Mouse (Mus musculus) liver, embryonic 14.5 days (tissue): ENCODE measurements at regions not wholly inside any gene's neighbourhood (a gene's known extent, or its start where the extent isn't known, plus 50 kb on each side); places are given as distances from the start of the nearest gene placed in this dataset.

Experiments used
- ATAC-seq: fragments of 200-750 bp; cut with Nextera tagmentation; 2 replicates; pipeline ENCODE4 v1.8.0; 2017; ENCODE audit warnings: moderate number of reproducible peaks, mild to moderate bottlenecking, moderate library complexity; ENCODE audit not compliant: insufficient read depth
- DNase-seq, 3 experiments: peaks; one replicate each; pipeline ENCODE4 v3.0.0-alpha.2; 2012 to 2013; ENCODE audit warnings: low read depth in 3 of 3, low spot score in 3 of 3
- H3K27ac ChIP-seq: fragments of 300-500 bp; sonication (generic); 2 replicates; pipeline ENCODE4 v1.5.1; 2014; ENCODE audit warnings: moderate library complexity, mild to moderate bottlenecking, control low read depth, inconsistent platforms
- H3K27me3 ChIP-seq: fragments of 300-500 bp; sonication (generic); 2 replicates; pipeline ENCODE4 v1.6.1; 2014; ENCODE audit warnings: mild to moderate bottlenecking, low read length, moderate library complexity; ENCODE audit not compliant: control insufficient read depth, insufficient read depth
- H3K36me3 ChIP-seq: fragments of 300-500 bp; sonication (generic); replicated peaks from 2 replicates; pipeline ENCODE4 v1.6.1; 2014; ENCODE audit warnings: low read depth; ENCODE audit not compliant: control insufficient read depth, insufficient read depth
- H3K4me1 ChIP-seq, 2 experiments: fragments of 200-500 bp in 1 of 2; fragments of 300-500 bp in 1 of 2; sonication (generic) in 1 of 2; replicated peaks; 2 replicates each; pipeline ENCODE4 v1.6.1; 2012 to 2014; ENCODE audit warnings: antibody characterized with exemption in 1 of 2, inconsistent platforms in 1 of 2, low read length in 1 of 2; ENCODE audit not compliant: control insufficient read depth in 2 of 2, insufficient read depth in 2 of 2
- H3K4me2 ChIP-seq: fragments of 300-500 bp; sonication (generic); 2 replicates; pipeline ENCODE4 v1.6.1; 2014; ENCODE audit warnings: low read depth, mild to moderate bottlenecking, control low read depth, moderate library complexity
- H3K4me3 ChIP-seq, 2 experiments: fragments of 200-500 bp in 1 of 2; fragments of 300-500 bp in 1 of 2; sonication (generic) in 1 of 2; 2 replicates each; pipeline ENCODE4 v1.5.1; 2012 to 2014; ENCODE audit warnings: low read depth in 2 of 2, low read length in 2 of 2, mild to moderate bottlenecking in 2 of 2, control low read depth in 1 of 2, inconsistent platforms in 1 of 2, moderate library complexity in 1 of 2; ENCODE audit not compliant: insufficient read depth in 1 of 2
- H3K9ac ChIP-seq: fragments of 300-500 bp; sonication (generic); replicated peaks from 2 replicates; pipeline ENCODE4 v1.6.1; 2014; ENCODE audit warnings: mild to moderate bottlenecking, control low read depth, moderate library complexity
- H3K9me3 ChIP-seq: fragments of 300-500 bp; sonication (generic); 2 replicates; pipeline ENCODE4 v1.6.1; 2016; ENCODE audit warnings: low read length, mixed read lengths; ENCODE audit not compliant: control insufficient read depth
- CTCF ChIP-seq: IDR thresholded peaks from 2 replicates; pipeline ENCODE4 v1.5.1; 2016; ENCODE audit warnings: antibody characterized with exemption, low read depth, control low read depth
- EP300 ChIP-seq: IDR thresholded peaks from 2 replicates; pipeline ENCODE4 v1.6.1; 2016; ENCODE audit warnings: antibody characterized with exemption, low read depth
- WGBS: fragments of 180-500 bp; shearing (Covaris S2); extraction: QIAGEN DNeasy Blood & Tissue Kit; methylation state at CpG from one replicate; pipeline ENCODE4 v1.1.7; 2014; ENCODE audit not compliant: insufficient replicate concordance; 5-methylcytosine and 5-hydroxymethylcytosine counted together

DNA sequence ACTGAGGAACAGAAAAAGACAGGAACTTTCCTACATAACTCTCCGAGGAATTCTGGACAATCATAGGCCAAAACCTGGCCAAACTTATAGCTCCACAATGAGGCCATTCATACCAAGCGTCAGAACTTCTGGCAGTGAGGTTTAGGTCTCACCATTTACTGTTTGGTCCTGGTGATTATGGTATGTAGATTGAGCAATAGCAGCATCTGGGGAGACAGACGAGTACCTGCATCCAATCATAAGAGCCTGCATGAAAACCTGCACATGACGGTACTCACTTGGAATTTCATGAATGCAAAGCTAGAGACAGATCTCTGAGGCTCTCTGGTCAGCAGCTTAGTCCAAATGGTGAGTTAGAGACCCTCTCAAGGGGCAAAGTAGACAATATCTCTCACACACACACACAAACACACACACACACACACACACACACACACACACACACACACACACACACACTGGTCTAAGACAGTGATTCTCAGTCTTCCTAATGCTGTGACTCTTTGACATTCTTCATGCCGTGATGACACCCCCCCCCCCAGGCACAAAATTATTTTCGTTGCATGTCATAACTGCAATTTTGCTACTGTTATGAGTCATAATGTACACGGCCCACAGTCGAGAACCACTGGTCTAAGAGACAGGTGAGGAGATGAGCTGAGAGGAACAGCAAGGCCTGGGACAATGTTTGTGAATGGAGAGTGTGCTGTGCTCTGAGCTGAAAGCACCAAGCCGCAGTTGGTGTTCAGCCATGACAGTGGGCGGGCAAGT, 522.6 kb upstream of the Atp11b start:
- H3K4me2 ChIP-seq: no peak overlapping the region
- no peaks in the 10 kb centered on the region for H3K4me1 ChIP-seq
- no peak overlapping the region for H3K4me3 ChIP-seq
- no peaks in the 10 kb centered on the region for H3K27me3 ChIP-seq
- H3K9ac ChIP-seq: no peak overlapping the region
- TF ChIP-seq CTCF (no peak), EP300 (no peak)
- no peaks in the 10 kb centered on the region for H3K9me3 ChIP-seq
- no peak overlapping the region for H3K27ac ChIP-seq
- DNase-seq: no peak
- 59% methylated on average over 10 of the region's 10 CpGs for WGBS
- ATAC-seq: no peak
- no peaks in the 10 kb centered on the region for H3K36me3 ChIP-seq

DNA sequence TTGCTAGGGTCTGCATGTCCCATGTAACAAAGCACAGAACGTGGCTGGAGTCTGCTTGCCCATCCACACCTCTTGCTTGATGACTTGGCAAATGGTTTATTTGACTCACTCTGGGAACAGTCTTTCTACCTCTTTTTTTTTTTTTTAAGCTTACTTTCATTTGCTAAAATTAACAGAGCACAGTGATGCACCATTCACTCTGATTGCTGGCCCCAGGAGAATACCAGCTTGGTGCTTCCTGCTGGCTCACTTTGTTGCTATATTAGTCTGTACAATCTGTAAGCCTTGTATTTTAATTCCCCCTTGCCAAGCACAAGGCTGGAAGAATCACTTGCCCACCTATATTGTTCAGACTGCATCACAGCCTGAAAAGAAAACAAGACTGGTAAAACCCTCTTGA, 521.4 kb upstream of the Atp11b start:
- Histone ChIP-seq H3K9ac (no peak overlapping the region), H3K36me3 (no peaks in the 10 kb centered on the region), H3K27me3 (no peaks in the 10 kb centered on the region), H3K4me3 (no peak overlapping the region), H3K4me2 (no peak overlapping the region), H3K27ac (no peak overlapping the region), H3K4me1 (no peaks in the 10 kb centered on the region), H3K9me3 (no peaks in the 10 kb centered on the region)
- 61% methylated on average over 1 of the region's 1 CpGs for WGBS
- TF ChIP-seq CTCF (no peak), EP300 (no peak)
- ATAC-seq (no peak), DNase-seq (no peak)

DNA sequence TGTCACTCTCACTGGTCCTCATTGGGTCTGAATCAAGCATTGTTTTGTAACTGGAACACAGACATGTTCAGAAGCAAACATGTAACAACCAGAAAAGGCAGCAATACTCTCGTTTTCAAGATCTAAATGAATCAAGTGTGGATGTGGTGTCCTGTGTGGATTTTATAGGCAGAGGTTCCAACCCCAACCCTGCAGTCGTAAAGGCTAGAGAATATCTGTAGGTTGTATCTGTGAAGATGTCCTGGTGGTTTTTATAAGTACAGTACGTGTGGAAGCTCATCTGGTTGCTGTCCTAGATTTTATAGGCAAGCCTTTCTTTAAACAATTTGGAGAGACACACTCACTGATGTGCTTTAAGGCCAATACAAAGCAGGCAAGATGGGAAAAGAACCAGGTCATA, 518.8 kb upstream of the Atp11b start:
- no peak for ATAC-seq
- Histone ChIP-seq H3K27ac (no peak overlapping the region), H3K4me2 (no peak overlapping the region), H3K9me3 (no peaks in the 10 kb centered on the region), H3K27me3 (no peaks in the 10 kb centered on the region), H3K4me3 (no peak overlapping the region), H3K4me1 (no peaks in the 10 kb centered on the region), H3K9ac (no peak overlapping the region), H3K36me3 (no peaks in the 10 kb centered on the region)
- no peak for DNase-seq
- TF ChIP-seq EP300 (no peak), CTCF (no peak)
- WGBS: 44% methylated on average over 3 of the region's 3 CpGs

DNA sequence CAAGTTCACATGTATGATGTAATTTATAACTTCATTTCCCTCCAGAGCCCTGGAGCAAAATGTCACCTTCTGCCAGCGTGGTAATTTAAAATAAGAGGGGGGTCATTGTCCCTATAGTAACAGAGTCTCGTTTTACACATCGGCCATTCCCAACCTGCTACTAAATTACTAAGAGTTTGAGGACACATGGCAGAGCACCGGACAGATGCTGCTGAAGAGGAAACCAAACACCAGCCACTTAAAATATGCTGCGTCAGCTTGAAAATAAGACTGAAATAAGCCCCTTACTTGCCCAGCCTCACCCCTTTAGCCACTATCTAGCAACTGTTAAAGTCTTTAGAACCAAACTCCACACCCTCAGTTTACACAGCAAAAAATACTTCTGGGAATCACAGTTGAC, 518.1 kb upstream of the Atp11b start:
- H3K4me3 ChIP-seq: no peak overlapping the region
- H3K9me3 ChIP-seq: no peaks in the 10 kb centered on the region
- no peaks in the 10 kb centered on the region for H3K27me3 ChIP-seq
- ATAC-seq (no peak), DNase-seq (no peak)
- no peak overlapping the region for H3K4me2 ChIP-seq
- no peak overlapping the region for H3K27ac ChIP-seq
- 54% methylated on average over 5 of the region's 5 CpGs for WGBS
- no peak for TF ChIP-seq CTCF
- TF ChIP-seq EP300: no peak
- H3K9ac ChIP-seq: no peak overlapping the region
- H3K4me1 ChIP-seq: no peaks in the 10 kb centered on the region
- no peaks in the 10 kb centered on the region for H3K36me3 ChIP-seq

DNA sequence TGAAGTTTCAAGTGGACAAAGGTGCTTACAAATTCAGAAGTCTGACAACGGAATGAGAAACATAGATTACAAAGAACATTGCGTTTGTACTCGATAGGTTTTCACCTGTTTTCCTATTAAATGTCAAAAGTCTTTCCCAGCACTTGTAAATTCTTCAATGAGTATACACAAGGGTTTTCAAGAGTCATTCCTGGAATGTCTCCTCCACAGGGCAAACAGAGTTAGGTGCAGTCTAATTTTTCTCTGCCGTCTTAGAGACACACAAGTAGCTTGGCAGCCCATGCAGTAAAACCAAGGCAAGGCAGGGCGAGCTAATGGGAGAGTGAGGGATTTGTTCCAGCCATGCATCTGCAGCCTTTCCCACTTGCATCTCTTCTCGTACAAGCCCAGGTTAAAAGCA, 516.6 kb upstream of the Atp11b start:
- no peaks in the 10 kb centered on the region for H3K36me3 ChIP-seq
- no peaks in the 10 kb centered on the region for H3K4me1 ChIP-seq
- ATAC-seq: no peak

More for the DNA sequence above, 516.6 kb upstream of the Atp11b start:
- Histone ChIP-seq H3K4me2 (no peak overlapping the region), H3K9ac (no peak overlapping the region), H3K4me3 (no peak overlapping the region), H3K9me3 (no peaks in the 10 kb centered on the region), H3K27me3 (no peaks in the 10 kb centered on the region), H3K27ac (no peak overlapping the region)
- WGBS: 61% methylated on average over 6 of the region's 6 CpGs
- TF ChIP-seq CTCF (no peak), EP300 (no peak)
- no peak for DNase-seq
